Mouse (Mus musculus) heart, postnatal 10 days (tissue): Measurements from ENCODE around the gene Lgi4. TPM values are rescaled to one million over a fixed set of nuclear protein-coding genes. Genes with fewer than 3 reads are reported as not detected.

Source experiments
- DNase-seq, 2 experiments: peaks; one replicate each; pipeline ENCODE4 v3.0.0; 2021
- intact Hi-C: fragments of 180-260 bp; cut with DNase I; formaldehyde crosslinking; loops from one replicate; pipeline ENCODE4 v1.15.1; 2025
- total RNA-seq, 2 experiments: library from RNA; stranded (reverse); gene quantifications; 2 replicates each; pipeline ENCODE4 v1.2.3; 2021

Gene Lgi4
- 1 to 10 TPM; 3.0 to 4.3 TPM for total RNA-seq

DNA sequence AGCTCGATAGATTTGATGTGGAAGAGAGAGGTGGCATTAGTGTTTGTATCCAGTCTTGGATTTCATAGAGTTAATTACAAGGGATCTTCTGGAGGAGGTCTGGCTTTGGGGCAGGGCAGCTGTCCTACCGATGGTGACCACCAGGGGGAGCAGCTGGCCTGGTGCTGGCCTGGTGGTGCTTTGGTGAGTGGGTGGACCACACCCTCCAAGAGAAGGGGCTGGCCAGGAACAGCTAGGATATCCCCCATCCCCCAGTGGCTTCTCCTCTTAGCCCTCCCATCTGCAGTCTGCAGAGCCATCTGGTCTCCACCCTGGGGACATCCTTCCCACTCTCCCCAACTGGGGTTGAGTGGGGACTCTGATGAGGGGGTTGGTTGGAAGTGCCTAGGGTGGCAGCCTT, at the start of gene Lgi4:
Lgi4 (plus strand) TSS at position 235 of the 400 bp plus-strand sequence.
- peak; percentile 93 to 95 for DNase-seq
- intact Hi-C loops, result loop anchor here (1.0 to 5.0 kb wide), 3 partner anchors 19 to 118 kb away; no protein-coding TSS in a partner anchor

DNA sequence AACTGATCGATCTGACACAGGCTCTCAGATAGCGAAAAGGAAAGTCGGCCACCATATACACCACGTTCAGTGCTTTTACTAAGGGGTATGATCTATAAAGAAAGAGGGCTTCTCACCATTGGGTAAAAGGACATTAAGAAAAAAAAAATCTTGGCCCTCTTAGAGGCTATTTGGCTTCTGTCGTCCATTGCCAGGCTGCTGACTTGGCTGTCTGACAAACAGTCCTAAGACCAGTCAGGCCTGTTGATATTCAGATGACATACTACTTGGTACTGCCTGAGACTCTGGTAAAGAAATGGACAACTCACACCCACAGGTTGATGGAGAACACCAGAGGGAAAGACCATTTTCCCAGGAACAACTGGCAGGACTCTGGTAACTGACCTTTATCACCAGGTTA, 46.2 kb upstream of the Lgi4 start:
- DNase-seq, result peak in 1 of 2 experiments; percentile 17
- intact Hi-C loops, result no loop called here

DNA sequence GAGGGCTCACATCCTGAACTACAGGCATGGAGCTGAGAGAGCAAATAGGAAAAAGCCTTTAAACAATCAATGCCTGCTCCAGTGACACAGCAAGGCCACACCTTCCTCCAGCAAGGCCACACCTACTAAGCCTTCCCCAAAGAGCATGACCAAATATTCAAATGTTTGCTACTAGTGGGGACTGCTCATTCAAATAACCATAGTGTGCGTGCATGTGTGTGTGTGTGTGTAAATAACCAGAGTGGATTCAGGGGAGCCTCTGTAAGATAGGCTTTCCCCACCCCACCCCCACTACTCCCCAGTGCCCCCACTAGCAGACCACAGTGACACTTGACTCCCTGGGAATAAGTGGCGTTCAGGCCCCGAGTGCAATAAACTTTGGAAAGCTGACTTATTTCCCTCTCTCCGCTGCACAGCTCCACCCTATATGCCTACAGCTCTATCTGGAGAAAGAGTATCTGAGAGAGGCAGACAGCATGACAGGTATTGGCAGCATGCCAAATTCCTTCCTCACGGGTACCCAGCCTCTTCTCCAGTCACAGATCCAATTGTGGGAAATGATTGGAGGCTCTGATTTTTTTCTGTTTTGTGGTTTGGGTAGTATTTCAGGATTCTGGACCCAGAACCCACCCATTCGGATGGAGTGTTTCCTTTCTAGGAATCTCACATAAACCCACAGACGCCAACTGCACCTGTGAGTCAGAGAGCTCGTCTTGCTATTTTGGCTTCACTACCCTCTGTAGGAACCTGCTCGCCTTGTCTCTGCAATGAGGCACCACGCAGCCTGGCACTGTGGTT, 41.8 kb upstream of the Lgi4 start:
- intact Hi-C loops, result no loop called here

DNA sequence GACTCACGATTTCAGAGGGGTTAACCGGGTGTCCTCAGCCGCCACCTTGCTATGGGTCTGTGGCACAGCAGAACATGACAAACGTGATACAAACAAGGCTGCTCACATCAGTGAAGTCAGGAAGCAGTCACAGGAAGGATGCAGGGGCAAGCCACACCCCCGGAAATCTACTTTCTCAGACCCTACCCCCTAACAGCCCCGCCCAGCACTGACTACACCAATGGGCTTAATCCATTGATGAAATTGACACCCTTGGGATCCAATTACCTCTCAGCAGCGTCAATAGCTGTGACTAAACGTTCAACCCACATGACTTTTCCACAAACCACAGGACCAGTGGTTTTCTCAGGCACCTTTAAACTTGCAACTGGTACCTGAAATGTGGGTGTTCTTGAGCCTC, 30.5 kb upstream of the Lgi4 start:
- intact Hi-C loops, result no loop called here
- no peak for DNase-seq

More for the DNA sequence above, 41.8 kb upstream of the Lgi4 start:
- peak; percentile 43 to 52 for DNase-seq

DNA sequence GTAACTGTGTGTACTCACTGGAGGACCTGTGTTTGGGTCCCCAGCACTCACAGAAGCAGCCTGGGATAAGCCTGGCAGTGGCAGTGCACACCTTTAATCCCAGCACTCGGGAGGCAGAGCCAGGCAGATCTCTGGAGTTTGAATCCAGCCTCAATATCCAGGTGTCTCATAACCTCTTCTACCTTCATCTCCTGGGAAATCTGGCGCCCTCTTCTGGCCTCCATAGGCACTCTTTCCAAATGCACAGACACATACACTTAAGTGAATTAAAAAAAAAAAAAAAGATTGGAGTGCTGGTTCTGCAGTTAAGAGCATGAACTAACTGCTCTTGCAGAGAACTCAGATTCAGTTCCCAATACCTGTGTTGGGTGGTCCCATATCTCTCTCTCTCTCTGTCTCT, 28.4 kb upstream of the Lgi4 start:
- DNase-seq, result no peak
- intact Hi-C loops, result no loop called here

DNA sequence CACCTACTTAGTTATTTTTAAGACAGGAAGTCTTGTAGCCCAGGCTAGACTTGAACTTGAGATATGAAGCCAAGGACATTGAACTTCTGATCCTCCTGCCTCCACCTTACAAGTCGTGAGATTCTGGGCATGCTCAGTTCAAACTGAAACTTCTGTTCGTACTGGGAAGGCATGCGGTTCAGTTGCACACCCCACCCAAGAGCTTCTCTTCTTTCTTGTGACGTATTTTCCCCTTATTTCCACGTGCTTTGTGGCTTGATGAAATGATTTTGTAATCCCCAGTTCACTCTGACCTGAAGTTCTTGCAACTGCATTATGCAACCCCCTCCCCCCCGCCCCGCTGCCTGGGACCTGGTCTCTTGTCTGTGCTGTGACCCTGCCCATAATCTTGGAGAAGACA, 27.4 kb upstream of the Lgi4 start:
- DNase-seq, result no peak
- intact Hi-C loops, result no loop called here

DNA sequence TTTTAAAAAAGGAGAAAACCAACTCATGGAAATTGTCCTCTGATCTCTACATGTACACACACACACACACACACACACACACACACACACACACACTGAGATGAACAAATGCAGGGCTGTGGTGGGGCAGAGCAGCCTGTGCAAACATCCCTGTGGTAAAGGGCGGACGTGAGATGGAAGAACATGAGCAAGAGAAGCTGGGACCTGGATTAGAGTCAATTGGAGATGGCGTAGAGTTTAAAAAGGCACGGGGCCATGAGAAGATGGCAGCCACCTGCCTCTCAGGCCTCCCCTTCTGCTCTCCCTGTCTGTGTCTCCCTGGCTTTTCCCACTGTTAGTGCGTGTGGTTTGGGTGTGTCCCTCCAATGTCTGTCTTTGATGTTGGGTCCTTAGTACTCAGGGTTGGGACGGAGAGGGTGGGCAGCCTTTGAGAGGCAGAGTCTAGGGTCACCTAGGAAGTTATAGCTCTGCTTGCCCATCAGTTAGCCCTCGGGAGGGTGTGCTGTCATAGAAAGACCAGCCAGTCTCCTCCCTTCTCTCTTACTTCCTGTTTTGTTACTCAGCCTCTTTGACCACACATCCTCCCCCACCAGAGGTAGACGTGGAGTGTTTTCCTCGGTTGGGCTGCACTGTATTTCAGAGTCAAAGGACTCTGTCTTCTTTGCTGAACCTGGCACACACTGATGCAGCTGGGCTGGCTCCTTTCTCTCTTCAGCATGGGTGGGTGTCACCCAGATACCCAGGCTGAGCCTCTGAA, 25.6 kb upstream of the Lgi4 start:
- intact Hi-C loops, result no loop called here
- DNase-seq, result peak in 1 of 2 experiments; percentile 35

DNA sequence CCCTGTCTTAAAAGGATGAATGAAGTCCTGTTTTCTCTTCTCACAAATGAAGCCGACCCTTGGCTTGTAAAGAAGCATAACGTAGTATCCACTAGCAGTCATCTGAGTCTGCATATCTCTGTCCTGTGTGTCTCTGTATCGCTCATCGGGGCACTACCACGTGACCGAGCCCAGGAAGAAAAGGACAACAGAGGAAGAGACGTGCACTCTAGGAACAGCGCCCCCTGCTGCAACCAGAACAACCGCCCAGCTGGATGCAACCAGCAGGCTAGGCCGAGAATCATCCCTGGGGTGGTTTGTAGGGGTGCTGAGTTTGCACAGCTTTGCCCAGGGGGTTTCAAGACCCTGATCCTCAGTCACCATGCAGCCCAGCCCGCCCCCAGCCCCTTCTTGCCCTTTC, 24.4 kb upstream of the Lgi4 start:
- intact Hi-C loops, result no loop called here
- DNase-seq, result no peak

DNA sequence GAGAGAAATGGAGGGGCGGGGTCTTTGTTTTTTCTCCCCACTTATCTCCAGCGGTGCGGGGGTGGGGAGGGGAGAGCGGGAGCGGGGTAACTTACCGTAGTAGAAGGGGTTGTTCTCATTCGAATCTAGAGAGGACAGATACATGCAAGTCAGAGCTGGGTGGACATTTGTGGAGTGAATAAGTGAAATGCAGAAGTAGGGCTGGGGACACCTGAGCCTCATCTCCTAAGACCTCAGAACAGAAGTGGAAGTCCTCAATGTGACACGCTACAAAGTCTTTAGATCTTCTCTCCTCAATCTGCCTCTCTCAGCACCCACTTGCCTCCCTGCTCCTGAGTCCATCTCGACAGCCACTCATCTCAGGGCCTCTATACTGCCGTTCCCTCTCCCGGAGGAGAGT, 23.9 kb upstream of the Lgi4 start:
- intact Hi-C loops, result no loop called here
- DNase-seq, result no peak

DNA sequence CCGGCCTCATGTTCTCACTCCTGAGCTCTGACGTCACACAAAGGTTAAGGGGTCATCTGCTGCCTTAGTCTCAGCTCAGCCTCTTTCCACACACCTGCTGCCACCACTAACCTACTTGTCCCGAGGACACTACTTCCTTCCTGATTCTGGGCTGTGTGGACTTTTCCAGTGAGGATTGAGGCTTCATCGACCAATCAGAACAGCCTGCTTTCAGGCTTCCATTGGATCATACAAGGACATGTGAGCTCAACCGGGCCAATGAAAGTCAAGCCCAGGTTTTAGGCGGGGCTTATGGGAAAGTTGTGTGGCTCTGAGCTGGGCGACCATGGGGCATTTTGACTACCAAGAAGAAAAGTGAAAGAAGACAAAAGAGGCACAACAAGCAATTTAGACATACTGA, 22.2 kb upstream of the Lgi4 start:
- intact Hi-C loops, result no loop called here
- no peak for DNase-seq

DNA sequence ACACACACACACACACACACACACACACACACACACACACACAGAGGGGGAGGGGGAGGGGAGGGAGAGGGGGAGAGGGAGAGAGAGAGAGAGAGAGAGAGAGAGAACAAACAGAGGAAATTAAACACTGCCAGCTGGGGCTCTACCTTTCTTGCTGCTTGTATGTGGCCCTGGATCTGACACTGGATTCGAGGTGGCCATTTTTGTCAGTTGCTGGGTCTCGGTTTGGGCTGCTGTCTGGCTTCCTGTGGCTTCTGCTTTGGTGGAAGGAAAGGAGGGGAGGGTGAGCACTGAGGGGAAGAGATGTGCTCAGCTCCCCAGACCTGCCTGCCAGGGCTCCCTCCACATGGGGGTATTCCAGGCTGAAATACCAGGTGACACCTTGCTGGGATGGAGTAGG, 21.5 kb upstream of the Lgi4 start:
- intact Hi-C loops, result no loop called here
- DNase-seq, result no peak

DNA sequence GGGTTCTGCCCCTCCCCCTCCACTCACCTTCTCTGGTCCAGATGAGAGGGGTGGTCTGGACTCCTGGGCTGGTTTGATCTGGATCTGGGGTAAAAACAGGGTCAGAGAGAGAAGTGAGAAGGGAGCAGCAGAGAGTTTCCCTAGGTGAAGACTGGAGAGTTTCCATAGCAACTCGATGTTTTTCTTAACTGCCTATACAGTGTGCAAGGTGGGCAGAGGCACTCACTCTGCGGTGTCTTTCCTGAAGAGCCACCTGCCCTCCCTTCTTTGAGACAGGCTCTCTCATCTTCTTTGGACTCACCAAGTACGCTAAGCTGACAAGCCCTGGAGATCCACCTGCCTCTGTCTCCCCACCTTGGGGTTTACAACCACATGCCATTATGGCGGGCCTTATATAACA, 20.1 kb upstream of the Lgi4 start:
- intact Hi-C loops, result no loop called here
- DNase-seq, result no peak

DNA sequence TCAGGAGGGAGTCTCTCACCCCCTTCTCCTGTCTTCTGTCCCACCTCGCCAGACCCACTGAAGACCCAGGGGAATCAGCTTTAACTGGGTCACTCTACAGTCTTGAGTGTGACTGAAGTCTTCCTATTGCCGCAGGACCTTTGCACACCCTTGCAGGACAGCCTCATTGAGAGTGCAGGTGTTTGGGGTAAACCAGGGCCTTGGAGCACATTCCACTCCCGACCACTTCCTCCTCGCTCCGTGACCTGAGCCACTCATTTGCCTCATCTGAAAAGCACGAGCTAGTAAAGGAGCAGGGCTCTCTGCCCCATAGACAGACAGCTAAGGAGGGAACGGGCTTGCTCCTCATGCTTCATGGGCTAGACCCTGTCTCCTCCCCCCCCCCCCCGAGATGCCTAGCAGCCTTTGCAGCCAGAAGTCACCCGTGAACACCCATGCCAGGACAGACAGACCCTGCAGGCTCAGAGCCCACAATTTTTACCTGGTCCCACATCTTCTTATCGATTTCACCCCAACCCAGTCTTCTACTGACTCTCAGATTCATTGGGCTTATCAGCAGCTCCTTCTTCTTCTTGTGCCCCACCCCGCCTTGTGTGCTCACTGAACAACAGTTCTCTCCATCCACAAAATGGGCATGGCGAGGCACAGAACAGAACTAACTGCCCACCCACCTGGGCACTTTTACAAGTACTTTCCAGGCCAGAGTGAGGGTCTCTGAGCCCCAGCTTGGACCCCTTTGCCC, 18.7 kb upstream of the Lgi4 start:
- intact Hi-C loops, result loop anchor here (5.0 kb wide), 1 partner anchor 38 kb away; no protein-coding TSS in a partner anchor
- no peak for DNase-seq

DNA sequence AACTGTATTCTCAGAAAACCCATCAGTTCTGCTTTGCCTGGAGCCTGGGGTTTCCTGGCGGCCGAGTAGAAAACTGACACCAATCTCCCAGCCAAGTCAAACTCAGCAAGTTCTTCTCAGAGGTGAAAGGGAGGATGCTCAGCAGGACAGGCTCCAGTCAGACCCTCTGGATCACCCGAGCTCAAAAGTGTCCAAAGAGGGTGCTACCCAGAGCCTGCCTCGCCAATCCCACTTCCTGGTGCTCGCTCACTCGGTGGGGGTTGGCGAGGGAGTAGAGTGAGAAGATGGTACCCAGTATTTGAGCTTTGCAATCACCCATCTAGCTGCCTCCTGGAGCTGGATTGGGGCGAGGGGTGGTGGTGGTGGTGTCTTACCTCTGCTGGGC, 18.1 kb upstream of the Lgi4 start:
- DNase-seq, result no peak
- intact Hi-C loops, result loop anchor here (5.0 kb wide), 1 partner anchor 39 kb away; no protein-coding TSS in a partner anchor

DNA sequence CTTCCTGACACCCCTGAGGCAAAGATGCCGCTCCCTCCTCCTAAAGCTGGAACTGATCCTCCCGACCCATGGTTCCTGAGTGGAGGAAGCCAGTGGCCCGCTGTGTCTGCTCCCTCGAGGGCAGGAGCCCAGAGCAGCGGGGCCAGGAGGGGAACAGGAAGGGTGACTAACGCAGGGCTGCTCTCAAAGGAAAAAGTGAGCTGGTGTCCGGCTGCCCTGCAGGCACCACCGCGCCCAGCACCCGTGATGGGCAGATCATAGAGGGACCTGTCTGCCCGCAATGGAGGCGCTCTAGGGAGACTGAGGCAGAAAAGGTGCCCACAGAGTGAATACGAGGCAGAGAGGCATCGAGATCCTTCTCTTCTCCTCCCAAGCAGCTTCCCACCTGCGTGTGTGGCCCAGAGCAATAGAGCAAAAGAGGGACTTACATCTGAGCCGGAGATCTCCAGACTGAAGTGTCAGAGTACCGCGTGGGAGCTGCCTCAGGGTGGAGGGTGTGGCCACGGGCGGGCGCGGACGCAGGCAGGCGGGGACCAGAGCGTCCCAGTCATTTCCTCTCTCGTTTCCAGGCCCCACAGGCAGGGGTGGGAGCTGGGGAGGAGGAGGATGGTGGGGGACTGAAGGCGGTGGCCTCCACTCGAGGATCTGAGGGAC, 17.4 kb upstream of the Lgi4 start:
- peak; percentile 73 to 74 for DNase-seq
- intact Hi-C loops, result loop anchor here (5.0 kb wide), 1 partner anchor 39 kb away; no protein-coding TSS in a partner anchor

DNA sequence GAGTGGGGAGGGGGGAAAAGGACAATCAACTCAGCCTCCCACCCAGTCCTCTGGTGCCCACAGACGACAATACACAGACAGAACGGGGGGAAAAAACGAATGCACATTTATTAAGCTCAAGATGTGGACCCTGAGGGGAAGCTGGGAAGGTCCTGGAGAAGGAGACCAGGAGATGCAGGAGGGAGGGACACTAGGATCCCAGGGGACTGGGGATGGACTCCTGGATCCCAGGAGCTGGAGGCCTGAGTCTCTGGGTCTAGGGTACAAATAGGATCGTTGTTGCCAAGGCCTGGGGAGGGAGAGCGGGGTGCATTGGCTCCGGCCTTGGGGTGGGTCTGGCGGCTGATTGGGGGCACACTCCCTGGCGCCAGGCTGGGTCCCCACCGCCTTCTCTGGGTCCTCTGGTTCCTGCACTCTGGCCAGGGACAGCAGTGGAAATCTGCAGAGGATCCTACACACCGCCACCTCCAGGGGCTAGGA, 16.7 kb upstream of the Lgi4 start, which contains the start of gene Fxyd5:
Fxyd5 (minus strand) TSS at position 51 of the 480 bp plus-strand sequence.
- intact Hi-C loops, result loop anchor here (5.0 kb wide), 1 partner anchor 40 kb away; no protein-coding TSS in a partner anchor

DNA sequence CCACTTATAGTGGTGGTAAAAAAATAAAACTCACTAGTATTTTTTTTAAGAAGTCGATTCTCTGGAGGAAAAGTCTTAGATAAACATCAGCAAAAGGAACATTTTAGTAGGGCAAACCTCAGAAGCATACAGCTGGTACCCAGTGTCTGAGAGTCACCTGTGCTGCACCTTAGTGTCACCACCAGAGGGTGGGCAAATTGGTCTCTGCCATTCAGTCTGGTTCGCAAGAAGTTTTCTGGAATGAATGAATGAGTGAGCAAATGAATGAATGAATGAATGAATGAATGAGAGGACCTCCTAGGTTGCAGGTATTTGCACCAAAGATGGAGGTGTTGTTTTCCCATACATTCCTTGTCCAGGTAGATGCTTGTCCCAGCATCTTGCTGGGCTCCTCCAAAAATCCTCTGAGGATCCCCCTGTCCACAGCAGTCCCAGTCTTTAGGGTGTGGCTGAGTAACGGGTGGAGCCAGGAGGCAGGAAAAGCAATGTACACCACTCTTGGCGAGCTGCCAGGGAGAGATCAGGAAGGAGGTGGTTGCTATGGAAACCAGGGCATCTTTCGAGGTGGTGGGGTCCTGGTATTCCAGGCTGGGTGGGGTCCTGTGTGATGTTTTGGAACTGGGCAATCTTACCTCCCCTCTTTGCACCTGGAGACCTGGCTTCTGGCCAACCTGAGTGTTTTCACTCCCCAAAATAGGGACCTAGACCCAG, 9.9 kb upstream of the Lgi4 start:
- peak in 1 of 2 experiments; percentile 47 for DNase-seq
- intact Hi-C loops, result no loop called here

More for the DNA sequence above, 16.7 kb upstream of the Lgi4 start, which contains the start of gene Fxyd5:
- DNase-seq, result no peak

DNA sequence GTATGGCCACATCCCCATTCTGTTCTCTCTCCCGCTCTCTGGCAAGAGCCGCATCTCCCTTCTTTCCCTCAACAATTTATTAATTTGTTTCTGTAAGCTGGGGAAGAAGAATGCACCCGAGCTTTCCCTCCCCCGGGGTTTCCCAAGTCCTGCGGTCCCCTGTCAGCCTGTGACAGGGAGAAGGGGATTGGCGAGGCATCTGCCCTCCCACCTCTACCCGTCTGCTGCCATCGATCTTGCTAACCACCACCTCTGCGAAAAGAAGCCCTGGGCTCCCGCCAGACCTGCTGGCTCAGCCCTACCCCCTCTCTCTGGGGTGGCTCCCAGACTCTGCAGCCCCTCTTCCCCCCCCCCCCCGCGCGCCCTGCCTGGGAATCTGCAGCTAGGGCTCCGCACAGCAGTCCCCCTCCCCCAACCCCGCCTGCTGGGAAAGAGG, 9.3 kb upstream of the Lgi4 start:
- no peak for DNase-seq
- intact Hi-C loops, result no loop called here

DNA sequence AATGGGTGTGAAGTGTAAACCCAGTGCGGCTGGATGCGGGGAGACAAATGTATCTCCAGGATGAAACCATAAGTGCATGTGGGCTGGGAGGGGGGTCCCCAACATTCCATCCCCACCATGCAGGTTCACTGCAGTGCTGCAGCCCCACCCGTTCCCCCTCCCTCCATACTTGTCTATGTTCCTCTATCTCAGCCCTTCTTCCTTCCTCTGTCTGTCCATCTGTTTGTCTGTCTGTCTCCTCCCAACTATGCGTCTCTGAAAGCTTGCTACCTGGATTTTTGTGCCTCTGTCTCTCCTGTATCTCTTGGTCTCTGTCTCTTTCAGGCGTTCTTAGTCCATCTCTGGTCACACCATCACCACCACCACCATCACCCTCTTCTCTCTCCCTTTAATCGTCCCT, 8.7 kb upstream of the Lgi4 start:
- intact Hi-C loops, result no loop called here
- DNase-seq, result no peak

DNA sequence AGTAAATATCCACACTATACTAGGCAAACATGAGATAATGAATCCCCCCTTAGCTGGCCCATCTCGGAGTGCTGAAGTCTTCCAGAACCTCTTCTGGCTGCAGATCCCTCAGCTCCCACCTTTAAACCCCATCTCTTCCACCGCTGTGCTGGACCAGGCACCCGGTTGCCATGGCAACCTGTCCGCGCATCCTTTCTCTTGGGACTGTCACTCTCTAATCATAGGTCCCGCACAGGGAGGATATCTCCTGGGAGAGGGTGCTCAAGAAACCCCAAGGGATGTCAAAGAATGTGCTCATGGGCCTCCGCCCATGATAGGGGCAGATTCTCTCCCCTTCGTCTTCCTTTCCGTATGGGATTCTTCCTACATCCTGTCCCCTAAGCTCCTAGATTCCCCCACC, 8.2 kb upstream of the Lgi4 start:
- intact Hi-C loops, result no loop called here
- DNase-seq, result no peak
